Mouse (Mus musculus): ENCODE data around the gene Olfr1441.

The Olfr1441 gene

GRCm38 (mm10) chr19:12417361-12417760 is at the start of gene Olfr1441:
TSS of gene Olfr1441 (plus strand) at chr19:12417433.
- no peak for DNase-seq

DNA sequence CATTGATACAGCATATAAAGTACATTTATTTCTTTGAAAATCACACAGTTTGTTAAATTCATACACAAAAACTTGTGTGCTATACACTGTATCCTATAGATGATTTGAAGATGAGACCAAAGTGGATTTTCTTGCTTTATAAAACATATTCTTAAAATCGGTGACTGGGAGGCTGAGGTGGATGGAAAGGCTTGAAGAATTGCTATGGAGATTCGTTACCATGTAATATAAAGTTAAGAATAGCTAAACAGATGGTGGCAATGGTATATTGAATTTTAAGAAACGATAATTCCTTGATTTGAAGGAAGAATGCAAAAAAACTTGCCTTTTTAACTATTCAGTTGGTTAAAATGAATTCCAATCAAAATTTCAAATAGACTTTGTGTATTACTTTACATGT is 44.2 kb upstream of the Olfr1441 start:
- DNase-seq, result no peak

GRCm38 (mm10) chr19:12374465-12375025 is 42.7 kb upstream of the Olfr1441 start:
- DNase-seq, result no peak

DNA sequence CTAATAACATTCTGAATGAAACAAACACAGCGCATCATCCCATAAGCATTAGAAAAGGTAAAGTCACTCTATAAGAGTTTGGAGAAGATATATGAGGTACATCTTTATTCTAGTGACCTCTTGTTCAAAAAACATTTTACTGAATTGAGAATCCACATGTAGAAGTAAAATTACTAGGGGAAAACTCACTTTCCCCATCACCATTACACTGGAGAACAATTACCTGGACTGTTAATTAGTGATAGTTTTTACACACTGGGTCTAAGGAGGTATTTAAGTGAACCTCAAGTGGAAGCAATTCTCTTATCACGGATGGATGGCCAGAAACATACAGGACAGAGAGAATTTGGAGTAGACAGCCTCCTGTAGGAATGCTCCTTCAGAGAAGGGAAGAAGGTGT is 30.3 kb upstream of the Olfr1441 start, which contains the start of gene Olfr1440:
Olfr1440 (plus strand) TSS at position 301 of the 400 bp plus-strand sequence.
- no peak for DNase-seq

DNA sequence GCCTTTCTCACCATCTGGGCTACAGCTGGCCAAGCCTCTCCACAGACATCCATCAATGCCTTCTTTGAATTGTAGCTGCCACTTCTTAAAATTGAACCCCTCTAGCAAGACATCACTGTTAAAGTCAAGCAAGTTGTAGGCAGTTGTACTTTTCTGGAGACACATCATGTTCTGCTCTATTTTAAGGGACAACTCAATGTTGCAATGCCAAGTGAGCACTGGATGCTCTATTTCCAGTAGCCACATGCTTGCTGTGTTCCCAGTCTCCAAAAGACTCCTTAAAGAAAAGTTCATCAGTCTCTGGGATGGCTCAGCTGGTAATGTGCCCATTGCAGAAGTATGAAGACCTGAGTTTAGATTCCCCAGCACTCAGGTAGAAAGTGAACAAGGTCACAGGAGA is 3.5 kb upstream of the Olfr1441 start:
- DNase-seq, result no peak

DNA sequence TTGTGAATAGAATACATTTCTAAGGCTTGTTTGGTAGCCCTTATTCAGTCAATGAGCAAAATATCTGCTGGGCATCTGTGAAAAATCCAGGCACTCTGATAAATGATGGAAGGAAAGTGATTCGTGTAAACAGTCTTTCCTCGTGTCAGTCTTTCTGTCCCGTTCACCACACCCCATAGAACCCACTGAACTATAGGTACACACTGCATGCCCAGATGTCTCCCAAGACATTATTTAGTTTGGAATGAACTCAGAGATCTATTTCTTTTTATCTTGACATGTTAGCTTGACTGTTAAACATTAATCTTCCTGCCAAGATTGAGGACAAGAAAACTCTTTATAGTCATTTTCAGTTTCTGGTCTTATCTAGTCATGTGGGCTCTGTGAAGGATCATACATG is 1.1 kb downstream of the Olfr1441 start:
- DNase-seq, result no peak

DNA sequence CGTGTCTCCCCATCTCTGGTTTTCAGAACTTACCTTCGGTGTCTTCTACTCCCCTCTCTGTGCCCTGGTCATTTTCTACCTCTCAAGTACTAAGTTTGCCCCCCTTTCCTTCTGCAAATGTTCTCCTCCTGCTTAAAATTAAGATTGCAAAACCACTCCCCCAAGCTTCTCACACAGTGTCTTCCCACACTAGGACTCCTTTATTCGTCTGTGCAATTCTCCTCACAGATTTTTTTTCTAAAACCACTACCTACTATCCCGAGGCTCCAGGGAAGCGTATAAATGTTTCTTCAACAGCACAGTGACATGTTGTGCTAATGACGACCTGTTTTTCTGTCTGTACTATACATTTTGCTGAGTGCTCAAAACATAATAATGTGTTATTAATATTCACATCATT is 3.3 kb downstream of the Olfr1441 start:
- DNase-seq, result no peak

DNA sequence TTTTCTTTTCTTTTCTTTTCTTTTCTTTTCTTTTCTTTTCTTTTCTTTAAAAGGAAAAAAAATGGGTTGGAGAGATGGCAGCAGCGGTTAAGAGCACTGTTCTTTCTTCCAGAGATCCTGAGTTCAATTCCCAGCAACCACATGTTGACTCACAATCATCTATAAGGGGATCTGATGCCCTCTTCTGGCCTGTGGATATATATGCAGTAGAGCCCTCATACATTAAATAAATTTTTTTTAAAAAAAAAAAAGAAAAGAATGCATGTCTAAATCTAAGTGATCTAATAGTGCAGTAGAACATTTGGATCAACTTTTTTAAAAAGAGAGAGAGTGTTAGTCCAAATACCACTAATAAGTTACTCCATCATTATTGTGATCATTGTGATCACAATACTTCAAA is 4.4 kb downstream of the Olfr1441 start:
- DNase-seq, result no peak

- DNase-seq, result no peak
Measured at GRCm38 (mm10) chr19:12427101-12427500, 9.9 kb downstream of the Olfr1441 start.

GRCm38 (mm10) chr19:12427605-12428004 is 10.4 kb downstream of the Olfr1441 start, which contains the start of gene Pfpl:
TSS of gene Pfpl (plus strand) at chr19:12427905.
- DNase-seq, result no peak

- no peak for DNase-seq
Measured at GRCm38 (mm10) chr19:12433033-12433432, 15.8 kb downstream of the Olfr1441 start.

GRCm38 (mm10) chr19:12435011-12435416 is 17.8 kb downstream of the Olfr1441 start:
- no peak for DNase-seq

- DNase-seq, result no peak
Measured at GRCm38 (mm10) chr19:12435750-12436524, 18.7 kb downstream of the Olfr1441 start.

DNA sequence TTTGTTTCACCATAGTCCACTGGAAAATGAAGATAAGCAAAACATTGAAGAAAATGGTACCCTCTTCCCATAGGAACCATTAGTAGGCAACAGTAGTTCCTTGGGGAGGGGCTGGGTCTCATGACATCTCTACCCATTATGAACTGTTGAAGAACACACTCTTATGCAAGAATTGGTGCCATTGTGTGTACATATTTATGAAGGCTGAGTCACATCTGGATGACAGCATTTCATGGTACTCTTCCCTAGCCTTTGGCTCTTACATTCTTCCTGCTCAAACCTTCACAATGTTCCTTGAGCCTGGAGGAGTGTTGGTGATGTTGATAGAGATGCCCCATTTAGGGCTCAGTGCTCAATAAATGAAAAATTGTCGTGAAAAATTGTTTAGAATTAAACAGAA is 22.3 kb downstream of the Olfr1441 start:
- no peak for DNase-seq

- DNase-seq, result no peak
Measured at GRCm38 (mm10) chr19:12440103-12440725, 23.0 kb downstream of the Olfr1441 start.

- DNase-seq, result no peak
Measured at GRCm38 (mm10) chr19:12442560-12442959, 25.3 kb downstream of the Olfr1441 start.

- no peak for DNase-seq
Measured at GRCm38 (mm10) chr19:12445014-12445413, 27.8 kb downstream of the Olfr1441 start.

DNA sequence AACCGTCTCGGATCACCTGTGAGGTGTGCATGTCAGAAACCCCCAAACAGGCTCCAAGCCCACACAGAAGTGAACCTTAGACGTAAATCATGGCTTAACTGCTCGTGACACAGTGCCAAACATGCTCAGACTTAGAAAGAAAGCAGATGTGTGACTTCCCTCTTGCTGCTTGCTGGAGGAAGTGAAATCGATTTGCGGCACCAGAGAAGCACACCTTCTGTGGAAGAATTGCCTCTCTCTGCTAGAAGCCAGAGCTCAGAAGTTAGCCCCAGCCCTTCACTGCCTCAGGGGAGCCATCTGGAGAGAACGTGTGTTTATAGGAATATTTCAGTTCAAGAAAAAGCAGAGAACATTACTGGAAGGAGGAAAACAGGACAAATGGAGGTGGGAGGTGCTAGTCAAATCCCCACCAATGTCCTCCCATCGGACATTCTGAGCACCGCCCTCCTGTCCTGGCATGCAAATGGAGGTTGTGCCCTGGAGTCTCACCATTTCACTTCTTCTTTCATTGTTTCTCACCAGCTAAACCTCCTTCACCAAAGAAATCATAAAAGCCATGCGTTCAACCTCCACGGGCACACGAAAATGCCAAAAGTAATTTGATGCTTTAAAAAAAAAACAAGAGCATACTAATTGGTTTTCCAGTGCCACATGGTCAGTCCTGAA is 40.3 kb downstream of the Olfr1441 start:
- no peak for DNase-seq

- DNase-seq, result no peak
Measured at GRCm38 (mm10) chr19:12459516-12459915, 42.3 kb downstream of the Olfr1441 start.

GRCm38 (mm10) chr19:12460282-12461249 is 43.3 kb downstream of the Olfr1441 start, which contains the start of gene Mpeg1:
TSS of gene Mpeg1 (plus strand) at chr19:12460779.
- DNase-seq, result no peak

- no peak for DNase-seq
Measured at GRCm38 (mm10) chr19:12462851-12463721, 45.9 kb downstream of the Olfr1441 start.
